Mouse (Mus musculus) embryonic stem cell, embryonic (primary cell): ENCODE data around the gene Rho.

Experiments used
- CTCF ChIA-PET, 4 experiments: fragments of 300-600 bp in 2 of 4; fragments of 350-600 bp in 2 of 4; sonication (Branson Sonifier 250); formaldehyde crosslinking; loops; one replicate each; lab custom pipeline; 2022; ENCODE audit warnings: inconsistent platforms in 2 of 4; lab: Charles Lee
- POLR2A ChIA-PET, 4 experiments: fragments of 300-600 bp in 2 of 4; fragments of 350-600 bp in 2 of 4; sonication (Branson Sonifier 250); formaldehyde crosslinking; loops; one replicate each; lab custom pipeline; 2022; ENCODE audit warnings: antibody characterized with exemption in 4 of 4, inconsistent platforms in 1 of 4; lab: Charles Lee

Gene Rho

GRCm38 (mm10) chr6:115960322-115960721 is 28.8 kb downstream of the Rho start:
- ChIA-PET CTCF (interaction anchor here in 1 of 4 experiments (0.6 kb wide), 1 partner anchor 1498 kb away, joined by 3 read pairs; no protein-coding TSS in a partner anchor), POLR2A (interaction anchor here in 1 of 4 experiments (0.6 kb wide), 1 partner anchor 20 kb away, joined by 3 read pairs; no protein-coding TSS in a partner anchor)

GRCm38 (mm10) chr6:115961743-115962142 is 30.2 kb downstream of the Rho start:
- ChIA-PET POLR2A (interaction anchor here in 2 of 4 experiments (0.6 to 0.7 kb wide), 3 partner anchors 33 to 972 kb away, joined by 3 to 4 read pairs (median 3); partner anchors contain the start of gene Plxnd1 (in 1 of the 2)), CTCF (interaction anchor here (0.5 to 2.3 kb wide), 28 partner anchors 10 to 716 kb away, joined by 3 to 14 read pairs (median 4); partner anchors contain the start of genes H1foo (in 1 of the 4), Ift122 (in 1 of the 4), Mbd4 (in 1 of the 4) and Rho (in 1 of the 4))

- POLR2A ChIA-PET = interaction anchor here in 1 of 4 experiments (1.2 kb wide), 1 partner anchor 76 kb away, joined by 3 read pairs; no protein-coding TSS in a partner anchor
- CTCF ChIA-PET = interaction anchor here (0.5 to 2.3 kb wide), 34 partner anchors 9 to 717 kb away, joined by 3 to 14 read pairs (median 3); partner anchors contain the start of genes H1foo (in 1 of the 4), Ift122 (in 1 of the 4), Mbd4 (in 1 of the 4) and Rho (in 1 of the 4)
These were observed 31.0 kb downstream of the Rho start for GRCm38 (mm10) chr6:115962439-115963085.

GRCm38 (mm10) chr6:115963656-115964055 is 32.1 kb downstream of the Rho start:
- POLR2A ChIA-PET = no interaction called here
- CTCF ChIA-PET = interaction anchor here in 1 of 4 experiments (1.2 kb wide), 1 partner anchor 42 kb away, joined by 3 read pairs; no protein-coding TSS in a partner anchor

DNA sequence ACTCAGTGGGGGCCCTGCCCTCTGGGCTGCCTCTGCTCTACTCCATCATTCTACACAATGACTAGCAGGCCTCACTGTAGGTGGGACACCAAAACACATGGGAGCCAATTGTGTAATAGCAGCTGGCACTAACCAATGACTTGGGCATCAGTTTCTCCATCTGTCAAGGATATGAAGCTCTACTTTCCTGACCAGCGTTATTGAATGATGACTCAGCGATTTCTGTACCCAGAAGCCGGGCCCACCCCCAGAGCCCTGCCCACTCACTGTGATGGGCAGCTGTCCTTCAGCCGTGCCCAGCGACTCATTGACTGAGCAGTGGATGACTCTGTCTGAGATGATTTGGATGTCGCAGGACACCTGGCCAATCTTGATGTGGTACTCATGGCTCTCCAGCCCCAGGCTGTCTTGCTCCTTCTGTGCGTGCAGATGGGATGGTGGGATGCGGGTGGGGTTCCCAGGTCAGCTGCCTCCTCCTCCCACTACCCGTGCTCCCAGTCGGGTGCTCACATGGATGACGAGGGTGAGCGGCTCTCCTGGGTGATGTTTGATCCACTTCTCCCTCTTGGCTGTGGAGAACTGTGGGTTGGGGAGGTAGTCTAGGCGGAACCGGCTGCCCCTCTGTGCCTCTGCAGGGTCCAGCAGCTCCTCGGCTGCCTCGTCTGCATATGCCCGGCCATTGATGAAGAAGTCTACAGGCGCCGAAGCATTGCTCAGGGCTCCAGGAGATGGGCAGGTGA is 34.8 kb downstream of the Rho start:
- ChIA-PET POLR2A (no interaction called here), CTCF (no interaction called here)

- ChIA-PET CTCF (interaction anchor here in 1 of 4 experiments (0.7 kb wide), 1 partner anchor 13 kb away, joined by 3 read pairs; no protein-coding TSS in a partner anchor), POLR2A (no interaction called here)
These were observed 35.8 kb downstream of the Rho start for GRCm38 (mm10) chr6:115967291-115967880.

DNA sequence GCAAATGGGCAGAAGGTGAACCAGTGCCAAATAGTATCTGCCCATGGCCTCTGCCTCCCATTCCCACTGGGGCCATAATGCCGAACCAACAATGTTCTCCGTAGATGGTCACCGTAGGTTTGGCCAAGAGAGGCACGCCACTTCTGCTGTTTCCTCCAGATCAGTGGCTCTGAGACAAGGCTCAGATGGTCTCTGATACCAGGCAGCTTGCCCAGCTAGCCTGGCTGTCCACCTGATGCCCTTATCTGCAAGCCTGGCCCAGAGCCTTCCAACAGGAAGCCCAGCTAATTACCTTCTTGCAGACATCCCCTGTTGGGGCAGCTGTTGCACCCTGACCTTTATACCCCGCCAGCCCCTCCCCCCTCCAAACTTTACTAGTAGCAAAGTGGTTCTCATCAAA is 36.5 kb downstream of the Rho start:
- CTCF ChIA-PET = interaction anchor here in 1 of 4 experiments (0.7 kb wide), 1 partner anchor 12 kb away, joined by 3 read pairs; no protein-coding TSS in a partner anchor
- POLR2A ChIA-PET = no interaction called here

GRCm38 (mm10) chr6:115968700-115969099 is 37.2 kb downstream of the Rho start:
- POLR2A ChIA-PET = no interaction called here
- CTCF ChIA-PET = interaction anchor here in 1 of 4 experiments (0.6 kb wide), 1 partner anchor 45 kb away, joined by 4 read pairs; no protein-coding TSS in a partner anchor

DNA sequence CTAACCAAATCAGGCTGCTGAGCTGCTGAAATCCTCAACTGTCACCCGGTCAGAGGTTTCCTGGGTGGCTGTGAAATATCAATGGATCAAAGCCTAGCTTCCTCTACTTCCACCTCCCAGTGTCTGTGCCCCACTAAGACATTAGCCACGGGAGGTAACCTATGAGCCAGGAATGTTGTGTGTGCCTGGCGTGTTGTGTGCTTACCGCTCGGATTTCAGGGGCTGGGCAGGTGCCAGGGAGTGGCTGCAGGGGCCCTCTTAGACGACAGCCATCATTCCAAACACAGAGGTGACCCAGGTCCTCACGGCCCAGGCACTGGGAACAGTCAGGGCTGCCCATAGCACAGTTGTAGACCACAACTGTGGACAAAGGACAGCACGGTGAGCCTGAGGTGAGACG is 37.6 kb downstream of the Rho start:
- CTCF ChIA-PET = interaction anchor here in 1 of 4 experiments (0.6 kb wide), 1 partner anchor 45 kb away, joined by 4 read pairs; no protein-coding TSS in a partner anchor
- POLR2A ChIA-PET = no interaction called here

DNA sequence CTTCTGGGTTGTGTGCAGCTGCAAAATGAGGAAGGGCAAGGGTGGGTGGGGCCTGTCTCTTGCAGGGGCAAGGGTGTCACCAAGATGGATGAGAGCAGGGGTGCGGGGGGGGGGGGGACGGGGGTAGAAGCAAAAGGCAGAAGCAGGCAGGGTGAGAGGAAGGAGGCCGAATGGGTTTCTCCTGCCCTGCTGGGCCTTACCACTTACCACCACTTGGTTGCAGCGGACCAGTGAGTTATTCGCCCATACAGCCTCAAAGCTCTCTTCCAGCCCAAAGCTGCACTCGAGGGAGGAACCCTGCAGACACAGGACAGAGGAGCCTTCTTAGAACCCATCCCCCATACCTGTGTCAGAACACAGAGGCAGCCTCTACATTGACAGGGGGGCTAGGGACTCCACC is 38.4 kb downstream of the Rho start:
- ChIA-PET POLR2A (no interaction called here), CTCF (no interaction called here)

GRCm38 (mm10) chr6:115971273-115972060 is 39.9 kb downstream of the Rho start:
- POLR2A ChIA-PET = interaction anchor here in 1 of 4 experiments (0.6 kb wide), 1 partner anchor 450 kb away, joined by 3 read pairs; no protein-coding TSS in a partner anchor
- CTCF ChIA-PET = interaction anchor here in 2 of 4 experiments (0.7 to 1.3 kb wide), 2 partner anchors 9 kb away, joined by 3 to 4 read pairs; no protein-coding TSS in a partner anchor

DNA sequence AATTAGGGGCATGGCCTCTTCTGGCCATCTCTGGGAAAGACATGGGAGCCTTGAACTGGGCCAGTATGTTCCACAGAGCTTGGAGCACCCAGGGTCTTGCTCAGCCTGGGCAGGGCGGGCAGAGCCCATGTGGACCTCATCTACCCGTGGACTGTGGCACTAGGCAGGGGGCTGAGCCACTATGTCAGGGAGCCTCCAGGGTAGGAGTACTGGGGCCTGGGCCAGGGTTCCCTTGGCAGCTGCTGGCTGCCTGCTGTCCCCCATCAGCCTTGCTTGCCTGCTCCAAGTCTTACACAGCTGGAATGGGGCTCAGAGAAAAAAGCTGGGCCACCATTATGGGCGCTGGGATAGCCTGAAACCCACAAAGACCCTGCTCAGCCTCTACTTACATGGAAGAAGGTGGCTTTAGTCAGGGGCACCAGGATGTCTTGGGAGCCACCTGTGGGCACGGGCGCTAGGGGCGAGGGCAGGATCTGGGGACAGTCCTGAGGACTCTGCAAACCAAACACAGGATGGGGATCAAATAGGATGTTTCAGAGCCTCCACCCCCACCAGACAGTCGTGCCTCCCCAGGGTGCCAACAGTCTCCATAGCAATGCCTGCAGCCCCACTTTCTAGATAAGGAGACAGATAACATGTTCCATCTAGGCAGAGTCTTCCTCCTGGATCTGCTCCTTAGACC is 40.7 kb downstream of the Rho start:
- POLR2A ChIA-PET = no interaction called here
- CTCF ChIA-PET = interaction anchor here in 1 of 4 experiments (1.3 kb wide), 1 partner anchor 10 kb away, joined by 4 read pairs; no protein-coding TSS in a partner anchor

- CTCF ChIA-PET = interaction anchor here in 3 of 4 experiments (1.0 to 1.5 kb wide), 3 partner anchors 11 to 12 kb away, joined by 3 to 8 read pairs (median 4); no protein-coding TSS in a partner anchor
- POLR2A ChIA-PET = interaction anchor here in 1 of 4 experiments (1.1 to 1.4 kb wide), 2 partner anchors 14 to 15 kb away, joined by 3 to 4 read pairs; no protein-coding TSS in a partner anchor
These were observed 41.8 kb downstream of the Rho start for GRCm38 (mm10) chr6:115973139-115973875.

GRCm38 (mm10) chr6:115973881-115974662 is 42.5 kb downstream of the Rho start:
- ChIA-PET CTCF (interaction anchor here in 3 of 4 experiments (0.8 to 1.5 kb wide), 4 partner anchors 12 to 35 kb away, joined by 3 to 8 read pairs (median 4); no protein-coding TSS in a partner anchor), POLR2A (interaction anchor here in 2 of 4 experiments (0.7 to 1.4 kb wide), 4 partner anchors 10 to 28 kb away, joined by 3 to 4 read pairs (median 3); no protein-coding TSS in a partner anchor)

DNA sequence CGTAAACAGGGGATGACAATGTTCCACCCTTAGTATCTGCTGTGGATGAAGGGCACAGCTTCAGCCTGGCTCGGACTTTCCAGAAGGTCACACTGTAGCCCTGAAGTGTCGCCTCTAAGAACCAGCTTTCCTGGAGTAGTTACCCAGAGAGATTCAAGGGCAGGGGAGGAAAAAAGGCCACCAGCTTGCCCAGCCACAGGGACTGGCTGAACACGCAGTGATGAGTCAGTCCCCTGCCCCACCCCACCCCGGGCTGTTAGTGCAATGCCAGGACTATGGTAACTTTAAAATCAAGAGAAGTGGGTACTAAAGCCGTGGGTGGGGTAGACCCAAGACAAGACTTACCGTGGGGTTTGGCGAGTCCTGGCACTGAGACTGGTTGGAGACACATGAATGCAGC is 44.1 kb downstream of the Rho start:
- ChIA-PET POLR2A (no interaction called here), CTCF (interaction anchor here in 1 of 4 experiments (1.0 kb wide), 1 partner anchor 14 kb away, joined by 4 read pairs; no protein-coding TSS in a partner anchor)
